Mouse (Mus musculus) brain, embryonic 18.5 days (tissue): Measurements from ENCODE around the gene Ccdc57.
"Not testable (repeated sequence)": the region's sequence is repeated elsewhere in the genome, so short reads cannot be mapped to it uniquely, and the experiment has no call there.

Experiments
- DNase-seq: peaks from one replicate; pipeline ENCODE4 v3.0.0-alpha.2; 2012; ENCODE audit warnings: low read depth, low spot score

Gene Ccdc57

DNA sequence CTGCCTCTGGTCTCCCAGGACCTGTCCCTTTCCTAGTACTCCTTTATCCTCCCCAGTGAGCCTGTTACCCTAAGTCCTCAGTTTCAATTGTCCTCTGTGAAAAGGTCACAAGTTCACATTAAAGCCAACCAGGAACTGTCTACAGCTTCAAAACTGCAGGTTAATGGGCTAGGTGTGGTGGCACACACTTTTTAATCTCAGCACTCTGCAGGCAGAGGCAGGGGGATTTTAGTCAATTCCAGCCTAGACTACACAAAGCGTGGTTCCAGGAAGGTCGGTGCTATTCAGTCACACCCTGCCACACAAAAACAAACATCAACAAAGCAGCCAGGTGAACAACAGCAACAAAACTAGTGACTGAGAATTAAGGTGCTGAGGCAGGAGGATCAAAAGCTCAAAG is 81.1 kb downstream of the Ccdc57 start:
- DNase-seq: no peak

DNA sequence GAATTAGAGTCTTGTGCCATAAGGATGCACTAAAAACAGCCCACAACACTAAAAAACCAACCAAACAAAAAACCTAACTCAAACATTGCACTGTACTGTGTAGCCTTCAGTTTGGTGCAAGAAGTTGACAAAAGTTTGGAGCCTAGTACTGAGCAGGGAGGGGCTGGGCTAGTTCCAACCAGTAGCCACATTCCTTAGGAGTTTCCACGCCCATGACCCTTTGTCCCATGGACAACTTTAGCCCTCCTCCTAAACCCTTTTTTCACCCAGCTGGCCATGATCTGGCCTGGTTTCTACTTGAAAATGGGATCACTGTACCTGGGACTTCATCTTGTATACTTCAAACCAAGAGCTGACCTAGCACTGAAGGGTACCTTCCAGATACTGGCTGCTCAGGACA is 81.5 kb downstream of the Ccdc57 start:
- DNase-seq: no peak

DNA sequence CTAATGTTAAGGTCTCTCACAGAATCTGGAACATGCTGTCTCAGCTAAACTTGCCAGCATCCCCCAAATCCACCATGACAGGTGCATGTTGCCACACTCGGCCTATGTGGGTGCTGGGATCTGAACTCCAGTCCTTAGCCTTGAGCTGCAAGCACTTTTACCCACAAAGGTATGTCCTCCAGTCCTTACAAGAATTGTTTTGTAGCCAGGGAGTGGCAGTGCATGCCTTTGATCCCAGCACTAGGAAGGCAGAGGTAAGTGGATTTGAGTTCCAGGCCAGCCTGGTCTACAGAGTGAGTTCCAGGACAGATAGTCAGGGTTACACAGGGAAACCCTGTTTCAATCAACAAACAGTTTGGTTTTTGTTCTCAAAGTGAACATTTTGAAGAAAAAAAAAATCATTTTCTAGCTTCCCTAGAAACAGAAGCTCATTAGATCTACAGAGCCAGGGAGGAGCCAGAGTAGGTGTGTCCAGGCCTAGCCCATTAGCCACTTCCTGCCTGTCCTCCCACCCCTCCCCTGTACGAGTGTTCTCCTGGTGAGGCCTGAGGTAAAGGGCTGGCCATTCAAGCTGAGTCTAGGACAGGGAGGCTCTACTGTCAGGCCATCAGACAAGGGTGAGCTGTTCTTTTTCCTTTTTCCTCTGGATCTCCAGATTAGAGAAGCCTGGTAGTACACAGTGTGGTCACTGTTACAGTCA is 82.2 kb downstream of the Ccdc57 start:
- DNase-seq: no peak

DNA sequence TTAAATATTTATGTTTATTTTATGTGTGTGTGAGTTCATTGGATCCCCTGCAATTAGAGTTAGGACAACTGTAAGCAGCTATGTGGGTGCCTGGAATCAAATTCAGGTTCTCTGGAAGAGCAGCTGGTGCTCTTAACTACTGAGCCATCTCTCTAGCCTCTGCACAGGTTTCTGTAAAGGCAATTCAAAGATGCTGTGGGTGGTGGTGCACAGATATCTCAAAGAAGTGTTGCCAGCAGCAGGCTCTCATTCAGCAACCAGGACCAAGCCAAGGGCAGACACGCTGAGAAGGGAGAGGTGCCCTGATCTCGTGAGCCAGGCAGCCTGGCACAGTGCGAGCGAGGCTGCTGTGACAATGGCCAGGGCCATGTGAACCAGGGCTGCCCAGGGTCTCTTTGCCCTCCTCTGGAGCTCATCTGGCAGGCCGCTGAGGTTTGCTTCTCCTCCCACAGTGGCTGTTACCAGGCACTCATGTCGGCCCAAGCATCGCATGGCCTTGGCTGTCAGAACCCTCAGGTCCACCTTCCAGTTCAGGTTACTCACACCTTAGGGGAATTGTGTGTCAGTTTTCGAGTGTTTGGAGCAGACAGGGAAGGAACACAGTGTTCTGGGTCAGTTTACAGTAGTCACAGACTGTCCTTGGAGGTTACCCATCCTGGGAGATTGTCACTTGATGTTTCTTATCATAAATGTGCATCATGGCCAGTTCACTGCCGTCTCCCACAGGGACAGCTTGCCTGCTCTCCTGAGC is 85.8 kb downstream of the Ccdc57 start:
- DNase-seq: no peak

DNA sequence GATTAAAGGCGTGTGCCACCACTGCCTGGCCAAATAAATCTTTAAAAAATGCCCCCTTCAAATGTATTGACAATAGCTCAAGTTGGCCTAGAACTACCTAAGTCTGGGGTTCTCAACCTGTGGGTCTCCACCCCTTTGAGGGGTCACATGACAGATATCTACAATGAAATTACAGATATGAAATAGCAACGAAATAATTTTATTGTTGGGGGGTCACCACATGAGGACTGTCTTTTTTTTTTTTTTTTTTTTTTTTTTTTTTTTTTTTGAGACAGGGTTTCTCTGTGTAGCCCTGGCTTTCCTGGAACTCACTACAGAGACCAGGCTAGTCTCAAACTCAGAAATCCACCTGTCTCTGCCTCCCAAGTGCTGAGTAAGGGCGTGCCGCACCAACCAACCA is 88.3 kb downstream of the Ccdc57 start:
- no peak for DNase-seq

DNA sequence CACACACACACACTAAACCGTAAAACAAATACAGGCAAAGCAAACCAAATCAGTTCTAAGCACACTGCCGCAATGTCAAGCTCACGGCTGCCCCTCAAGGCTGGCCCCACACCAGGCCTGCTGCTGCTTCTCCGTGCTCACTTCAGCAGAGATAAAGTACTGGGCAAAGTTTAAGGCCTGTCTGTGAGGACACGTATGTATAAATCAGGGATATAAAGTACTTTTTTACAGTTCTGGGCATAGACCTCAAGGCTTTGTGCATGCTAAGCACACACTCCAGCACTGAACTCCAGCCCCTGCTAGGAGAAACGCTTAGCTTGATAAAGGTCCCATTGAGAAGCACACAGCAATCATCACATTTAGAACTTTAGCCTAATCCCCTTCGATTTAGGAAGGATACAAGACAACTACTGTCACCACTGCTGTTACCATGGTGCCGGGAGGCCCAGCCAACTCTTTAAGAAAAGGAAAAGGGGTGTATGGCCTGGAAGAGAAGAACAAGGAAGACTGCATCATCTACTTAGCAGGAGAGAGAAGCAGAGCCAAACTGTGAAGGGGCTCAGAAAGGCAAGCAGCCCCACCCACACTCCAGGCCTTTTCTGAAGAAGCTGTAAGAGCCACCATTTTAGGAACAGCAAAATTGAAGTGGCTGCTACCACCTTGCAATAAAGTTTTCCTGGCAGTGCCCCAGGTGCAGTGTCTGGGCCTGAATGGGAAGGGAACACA is 99.0 kb downstream of the Ccdc57 start:
- DNase-seq: peak; percentile 22

DNA sequence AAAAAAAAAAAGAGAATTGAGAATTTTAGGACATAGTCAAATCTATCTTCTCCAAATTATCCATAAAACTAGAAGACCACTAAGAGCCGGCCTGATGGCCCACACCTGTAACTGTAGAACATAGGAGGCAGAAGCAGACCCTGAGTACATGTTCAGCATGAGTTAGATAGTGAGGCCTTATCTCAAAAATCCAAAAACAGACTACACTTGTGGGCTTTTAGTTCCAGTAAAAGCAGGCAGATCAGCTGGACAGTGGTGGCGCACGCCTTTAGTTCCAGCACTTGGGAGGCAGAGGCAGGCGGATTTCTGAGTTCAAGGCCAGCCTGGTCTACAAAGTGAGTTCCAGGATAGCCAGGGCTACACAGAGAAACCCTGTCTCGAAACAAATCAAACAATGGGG is 99.7 kb downstream of the Ccdc57 start:
- DNase-seq: not testable (repeated sequence)

DNA sequence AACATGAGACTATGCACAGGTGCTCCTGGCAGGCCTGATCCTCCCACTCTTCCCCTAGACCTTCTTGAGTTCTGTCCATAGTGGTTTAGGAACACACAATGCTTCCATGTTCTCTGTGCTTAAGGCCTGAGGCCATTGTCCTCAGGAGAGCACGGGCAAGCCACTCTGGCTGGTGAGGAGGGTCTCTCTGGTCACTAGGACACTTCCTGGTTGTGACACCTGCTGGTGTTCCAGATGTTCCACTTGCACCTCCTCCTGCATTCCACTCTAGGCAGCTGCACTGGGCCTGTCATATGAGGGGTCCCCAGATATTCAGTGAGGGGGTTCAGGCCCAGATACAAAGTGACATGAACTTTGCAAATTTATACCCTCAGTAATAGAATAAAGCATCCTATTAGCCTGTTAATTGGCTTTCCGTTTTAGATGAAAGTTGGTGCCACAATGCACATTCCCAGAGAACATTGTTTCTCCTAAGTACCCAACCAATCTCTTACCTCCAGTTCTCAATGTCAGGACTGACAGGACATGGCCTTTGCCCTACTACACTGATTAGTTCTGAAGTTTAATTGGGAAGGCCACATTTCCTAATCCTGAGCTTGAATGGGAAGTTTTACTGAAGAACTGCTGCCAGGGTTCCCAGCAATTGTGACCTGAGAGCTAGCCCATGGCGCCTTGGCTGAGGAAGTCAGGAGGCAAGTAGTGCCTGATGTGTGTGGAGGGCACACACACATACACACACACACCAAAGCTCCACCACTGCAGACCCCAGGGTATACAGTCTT is 100.8 kb downstream of the Ccdc57 start:
- no peak for DNase-seq

DNA sequence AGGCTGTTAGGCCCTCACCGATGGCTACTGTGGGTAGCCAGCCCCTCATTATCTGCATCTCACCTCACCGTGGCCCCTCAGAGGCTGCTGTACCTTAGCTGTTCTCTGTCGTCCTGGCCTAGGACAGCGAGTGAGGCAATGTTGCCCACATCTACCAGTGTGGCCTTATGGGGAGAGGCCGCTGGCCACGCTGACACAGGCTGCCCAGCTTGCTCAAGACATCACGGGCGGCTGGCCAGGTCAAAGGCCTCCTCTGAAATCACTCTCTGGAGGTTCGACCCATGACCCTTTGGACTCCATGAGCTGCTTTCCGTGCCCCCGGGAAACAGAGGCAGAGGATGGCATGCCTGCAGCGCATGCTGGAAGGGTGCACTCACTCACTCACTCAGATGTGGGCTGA is 102.0 kb downstream of the Ccdc57 start:
- no peak for DNase-seq

DNA sequence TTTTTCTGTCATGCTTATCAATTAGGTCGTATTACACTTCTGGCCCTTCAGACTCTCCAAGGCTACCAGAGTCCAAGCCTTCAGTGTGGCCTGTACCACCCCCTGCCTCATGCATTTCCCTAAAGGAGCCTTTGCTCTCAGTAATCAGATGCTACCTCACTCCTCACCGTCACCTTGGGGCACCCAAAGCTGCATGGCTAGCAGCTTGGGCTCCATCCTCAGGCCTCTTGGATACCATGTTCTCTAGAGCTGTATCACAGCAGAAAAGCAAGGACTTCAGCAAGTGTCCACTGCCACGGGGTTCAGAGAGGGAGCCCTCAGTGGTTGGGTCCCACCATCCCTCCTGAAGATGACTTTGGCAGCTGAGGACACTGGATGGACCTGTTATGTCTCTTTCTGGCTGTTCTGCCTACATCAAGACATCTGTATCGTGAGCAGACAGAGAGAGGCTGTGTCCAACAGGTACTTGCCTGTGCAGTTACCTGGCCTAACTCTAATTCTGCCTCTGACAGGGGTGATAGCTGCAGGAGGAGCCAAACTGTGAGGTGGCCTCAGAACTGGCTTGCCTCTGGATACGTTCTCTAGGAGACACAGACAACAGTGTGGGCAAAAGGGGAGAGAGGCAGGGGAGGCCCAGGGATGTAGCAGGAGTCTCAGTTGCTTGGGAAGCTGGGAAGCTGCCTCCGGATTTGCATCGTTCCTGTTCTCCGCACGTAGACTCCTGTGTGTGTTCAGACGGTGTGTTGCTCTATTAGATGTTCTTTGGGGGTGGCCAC is 102.7 kb downstream of the Ccdc57 start:
- no peak for DNase-seq

DNA sequence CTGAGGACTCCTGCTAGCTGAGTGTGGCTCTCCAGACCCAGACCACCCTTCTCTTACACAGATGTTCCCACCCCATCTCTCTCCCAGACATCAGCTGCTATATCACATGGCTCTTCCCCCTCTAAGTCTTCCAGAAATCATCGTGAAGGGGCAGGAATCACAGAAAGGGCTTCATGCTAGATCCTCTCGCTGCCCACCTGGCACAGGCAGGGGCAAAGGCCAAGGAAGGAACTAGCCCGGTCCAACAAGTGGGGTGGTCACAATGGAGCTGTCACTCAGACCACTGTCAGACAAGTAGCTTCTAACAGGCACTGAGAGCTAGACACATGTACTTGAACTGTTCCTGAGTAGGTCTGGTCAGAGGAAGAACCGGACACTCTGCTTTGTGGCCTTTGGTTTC is 104.3 kb downstream of the Ccdc57 start:
- no peak for DNase-seq

DNA sequence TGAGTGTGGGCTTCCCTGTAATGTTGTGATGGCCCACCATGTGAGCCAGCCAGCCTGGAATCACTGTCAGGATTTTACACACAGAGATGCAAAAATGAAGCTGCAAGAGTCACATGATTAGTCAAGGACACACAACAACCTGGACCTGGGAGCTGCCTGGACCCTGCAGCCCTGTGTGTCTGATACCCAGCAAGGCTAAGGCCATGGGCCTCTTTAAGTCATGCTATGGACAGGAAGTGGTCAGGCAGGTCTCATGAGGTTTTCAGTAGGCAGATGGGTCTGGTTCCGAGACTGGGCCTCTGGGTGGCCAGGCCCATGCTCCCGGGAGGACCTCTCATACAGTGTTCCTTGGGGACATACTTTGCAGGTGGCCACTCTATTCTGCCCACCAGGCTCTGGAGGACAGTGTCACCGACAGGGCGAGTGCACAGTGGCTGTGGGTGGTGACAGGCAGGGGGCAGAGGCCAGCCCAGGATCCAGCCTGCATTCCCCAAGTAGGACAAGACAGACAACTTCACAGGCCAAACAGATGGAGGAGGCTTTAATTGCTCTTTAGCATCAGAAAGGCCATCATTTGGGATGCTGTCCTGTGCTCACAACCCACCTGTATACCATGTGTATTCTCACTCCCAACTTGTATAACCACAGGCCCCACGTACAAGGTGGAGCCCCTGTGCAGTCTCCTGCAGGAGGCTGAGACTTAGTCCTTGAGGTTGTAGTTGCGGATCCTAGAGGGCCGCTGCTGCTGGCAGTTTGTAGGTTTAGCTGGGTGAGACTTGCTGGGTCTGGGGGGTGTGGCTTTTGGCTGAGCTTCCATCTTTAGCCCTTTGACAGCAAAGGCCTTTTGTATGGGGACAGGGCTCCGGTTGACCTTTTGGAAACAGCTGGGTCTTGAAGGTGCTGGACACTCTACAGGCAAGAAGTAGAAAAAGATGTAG is 106.4 kb downstream of the Ccdc57 start:
- no peak for DNase-seq

DNA sequence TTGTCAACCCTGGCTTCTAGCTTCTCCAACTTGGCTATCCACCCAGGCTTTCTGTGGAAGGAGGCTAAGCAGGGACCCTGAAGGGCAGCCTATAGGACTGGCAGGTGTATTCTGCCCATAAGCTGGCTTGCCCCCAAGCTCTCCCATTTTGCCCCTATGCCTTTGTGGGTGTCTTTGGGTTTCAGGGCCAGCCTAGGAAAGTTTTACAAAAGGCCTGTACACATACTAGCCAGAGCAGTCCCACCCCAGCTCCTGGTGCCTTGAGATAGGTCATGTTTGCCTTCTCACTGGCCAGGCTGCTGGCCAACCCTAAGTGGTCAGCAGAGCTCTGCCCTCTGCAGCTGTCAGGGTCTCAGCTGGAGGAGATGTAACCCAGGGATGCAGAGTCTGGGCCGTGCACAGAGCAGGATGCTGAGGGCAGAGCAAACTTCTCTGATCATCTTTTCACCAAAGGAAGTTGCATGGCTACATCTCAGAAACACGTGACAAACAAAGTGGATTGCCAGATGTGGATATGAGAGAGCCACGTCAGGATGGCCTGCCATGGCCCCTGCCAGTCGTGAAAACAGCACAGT is 107.3 kb downstream of the Ccdc57 start:
- no peak for DNase-seq

DNA sequence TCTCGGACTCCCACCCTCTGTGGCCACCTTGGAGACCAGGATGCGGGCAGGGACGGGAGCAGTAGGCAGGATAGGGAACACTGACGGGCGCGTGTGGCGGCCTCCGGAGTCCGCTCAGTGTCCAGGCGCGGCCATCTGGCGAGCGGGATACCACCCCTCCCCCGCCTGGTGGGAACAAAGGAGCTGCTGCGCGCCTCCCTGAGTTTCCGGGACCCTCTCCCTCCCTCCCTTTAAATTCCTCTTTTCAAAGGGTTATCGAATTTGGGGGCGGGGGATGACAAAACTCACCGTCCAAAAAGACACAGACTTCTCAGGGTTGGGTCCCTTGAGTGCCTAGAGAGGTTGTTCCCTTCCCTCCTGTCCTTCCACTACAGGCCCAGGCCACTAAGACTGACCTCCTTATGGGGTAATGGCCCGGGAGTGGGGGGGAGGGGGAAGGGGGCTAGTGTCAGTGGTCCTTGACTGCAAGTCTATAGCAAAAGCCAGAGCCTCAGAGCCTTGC is 107.8 kb downstream of the Ccdc57 start:
- no peak for DNase-seq

DNA sequence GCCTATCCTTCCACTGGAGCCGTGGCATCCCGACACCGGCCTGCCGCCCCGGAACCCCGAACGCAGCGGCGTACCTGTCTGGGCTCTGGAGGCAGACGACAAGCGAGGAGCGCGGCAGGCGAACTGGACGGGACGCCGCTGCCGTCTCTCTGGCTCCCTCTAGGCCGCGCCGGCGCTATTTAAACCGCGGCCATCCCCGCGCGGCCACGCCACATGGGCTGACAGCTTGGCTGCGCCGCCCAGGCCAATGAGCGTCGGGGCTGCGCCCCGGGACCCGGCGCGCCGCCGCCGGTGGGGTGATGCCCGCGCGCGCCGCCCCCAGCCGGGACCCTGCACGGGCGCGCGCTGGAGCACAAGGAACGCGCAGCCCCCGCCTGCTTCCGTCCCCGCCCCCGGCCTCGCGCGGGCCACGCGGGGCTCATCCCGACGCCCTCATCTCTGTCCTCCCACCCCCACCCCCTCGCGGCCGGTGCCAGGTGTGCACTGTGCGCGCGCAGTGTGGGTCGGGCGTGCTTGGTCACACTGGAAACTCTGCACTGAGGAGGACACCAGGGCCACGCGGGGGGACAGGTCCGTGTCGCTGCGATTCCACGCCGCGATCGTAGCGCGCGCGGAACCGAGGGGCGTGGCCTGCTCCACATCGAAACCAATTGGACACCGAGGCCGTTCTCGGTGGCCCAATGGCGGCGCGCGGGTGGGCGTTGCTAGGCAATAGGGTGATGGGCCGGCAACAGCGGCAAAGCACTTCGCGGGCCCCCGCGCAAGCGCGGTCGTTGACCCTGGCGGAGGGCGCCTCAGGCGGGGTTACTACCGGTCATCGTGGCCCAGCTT is 108.5 kb downstream of the Ccdc57 start, which contains the start of gene Fasn:
Gene Fasn (minus strand): TSS at position 592 of the 831 bp plus-strand sequence.
- peak; percentile 95 for DNase-seq

DNA sequence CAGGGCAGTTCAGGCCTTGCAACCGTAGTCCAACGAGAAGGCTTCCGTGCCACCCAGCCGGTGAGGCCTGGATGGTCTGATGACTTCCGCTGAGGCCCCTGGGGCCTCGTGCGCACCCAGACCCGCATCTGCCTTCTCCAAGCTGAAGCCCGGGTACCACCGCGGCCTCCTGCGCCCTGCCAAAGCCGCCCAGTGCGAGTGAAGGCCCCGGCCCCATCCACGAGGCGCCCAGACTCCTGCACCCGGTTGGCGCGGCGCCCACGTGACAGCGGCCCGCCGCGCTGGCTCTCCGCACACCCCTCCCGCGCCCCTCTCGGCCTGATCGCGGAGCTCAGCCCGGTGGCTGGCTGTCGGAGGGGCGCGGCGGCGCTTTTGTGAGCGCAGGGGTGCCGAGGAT is 109.1 kb downstream of the Ccdc57 start:
- peak; percentile 30 for DNase-seq

DNA sequence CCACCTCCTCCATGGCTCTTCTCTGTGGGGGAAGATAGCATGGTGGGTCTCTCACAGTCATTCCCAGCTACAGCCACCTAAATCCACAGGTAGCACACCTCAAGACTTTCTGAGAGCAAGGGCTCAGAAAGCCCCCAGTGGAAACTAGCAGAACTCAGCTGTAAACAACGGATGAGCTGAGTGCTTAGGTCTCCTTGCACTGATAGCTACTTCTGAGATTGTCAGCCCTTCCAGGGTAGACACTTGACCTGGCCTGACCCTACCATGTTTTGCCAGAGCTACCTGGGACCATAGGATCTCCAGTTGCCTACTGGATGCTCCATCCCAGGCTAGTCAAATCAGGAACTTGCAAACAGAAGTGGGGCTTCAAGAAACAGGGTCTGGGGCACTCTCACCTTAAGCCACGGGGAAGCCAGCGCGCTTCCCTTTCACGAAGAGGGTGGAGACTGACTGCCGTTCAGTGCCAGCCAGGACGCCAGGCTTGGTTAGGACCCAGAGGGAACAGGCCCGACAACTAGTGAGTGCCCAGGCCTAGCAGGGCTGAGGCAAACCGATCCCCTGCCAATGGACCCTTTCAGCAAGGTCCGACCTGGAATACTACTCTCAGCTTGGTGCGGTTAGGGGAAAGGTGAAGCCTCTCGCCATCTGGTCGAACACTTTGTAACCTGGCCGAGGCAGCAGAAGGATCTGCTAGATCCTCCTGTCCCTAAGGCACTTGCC is 109.7 kb downstream of the Ccdc57 start:
- DNase-seq: no peak

DNA sequence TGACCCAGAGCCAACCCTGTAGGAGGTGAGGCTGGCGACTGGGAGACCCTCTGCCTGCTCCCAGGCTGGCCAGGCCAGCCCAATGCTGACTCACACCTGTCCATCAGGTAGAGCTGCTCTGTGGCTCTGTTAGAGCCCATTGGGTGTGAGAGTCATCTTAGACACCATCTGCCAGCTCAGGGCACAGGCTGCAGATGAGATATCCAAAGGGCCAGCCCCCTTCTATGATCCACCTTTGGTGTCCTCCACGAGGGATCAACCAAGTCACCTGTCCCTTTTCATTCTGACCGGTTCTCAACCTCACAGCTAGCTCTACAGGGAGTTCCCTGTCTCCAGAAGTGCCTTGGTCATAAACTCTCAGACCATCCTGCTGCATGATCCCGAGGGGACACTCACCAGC is 110.4 kb downstream of the Ccdc57 start:
- no peak for DNase-seq
